Mouse (Mus musculus): ENCODE data around the gene Zfp410.

GRCm38 (mm10) chr12:84384644-84385081, 68.0 kb downstream of the Zfp410 start:
- TF ChIP-seq SIN3A (IDR thresholded peaks at IDR 0.05; ENCODE audit: low read length) (no peak), BHLHE40 (IDR thresholded peaks at IDR 0.05; ENCODE audit: low read depth, low read length) (no peak), E2F4 (IDR thresholded peaks at IDR 0.05; ENCODE audit: insufficient replicate concordance, low read depth, low read length) (no peak), CTCF (conservative IDR thresholded peaks at IDR 0.05 in 1 of 2, IDR thresholded peaks at IDR 0.05 in 1 of 2; ENCODE audit: low read depth in 2 of 2, low read length in 2 of 2) (no peak), TCF12 (IDR thresholded peaks at IDR 0.05; ENCODE audit: low read depth, low read length) (no peak), RAD21 (IDR thresholded peaks at IDR 0.05; ENCODE audit: low read depth, low read length) (no peak)

Measured in CH12.LX (cell line).